Mouse (Mus musculus) neural tube, embryonic 15.5 days (tissue): Measurements from ENCODE around the gene Glis2. TPM values are rescaled to one million over a fixed set of nuclear protein-coding genes. Genes with fewer than 3 reads are reported as not detected.

Experiments used
- ATAC-seq: fragments of 200-750 bp; cut with Nextera tagmentation; 2 replicates; pipeline ENCODE4 v1.8.0; 2017; ENCODE audit warnings: mild to moderate bottlenecking, moderate TSS enrichment, moderate library complexity; ENCODE audit not compliant: low FRiP score
- H3K27ac ChIP-seq: fragments of 300-500 bp; sonication (generic); replicated peaks from 2 replicates; pipeline ENCODE4 v1.5.1; 2015; ENCODE audit warnings: mild to moderate bottlenecking, inconsistent platforms
- H3K27me3 ChIP-seq: fragments of 300-500 bp; sonication (generic); replicated peaks from 2 replicates; pipeline ENCODE4 v1.6.1; 2015; ENCODE audit warnings: inconsistent platforms
- H3K36me3 ChIP-seq: fragments of 300-500 bp; sonication (generic); 2 replicates; pipeline ENCODE4 v1.6.1; 2015; ENCODE audit warnings: inconsistent platforms
- H3K4me1 ChIP-seq: fragments of 300-500 bp; sonication (generic); 2 replicates; pipeline ENCODE4 v1.6.1; 2015; ENCODE audit warnings: inconsistent platforms
- H3K4me2 ChIP-seq: fragments of 300-500 bp; sonication (generic); 2 replicates; pipeline ENCODE4 v1.6.1; 2015; ENCODE audit warnings: inconsistent platforms, mild to moderate bottlenecking, moderate library complexity
- H3K4me3 ChIP-seq: fragments of 300-500 bp; sonication (generic); replicated peaks from 2 replicates; pipeline ENCODE4 v1.5.1; 2015; ENCODE audit warnings: mild to moderate bottlenecking, inconsistent platforms
- H3K9ac ChIP-seq: fragments of 300-500 bp; sonication (generic); replicated peaks from 2 replicates; pipeline ENCODE4 v1.6.1; 2015; ENCODE audit warnings: mild to moderate bottlenecking, inconsistent platforms
- H3K9me3 ChIP-seq: fragments of 300-500 bp; sonication (generic); replicated peaks from 2 replicates; pipeline ENCODE4 v1.6.1; 2016; ENCODE audit warnings: inconsistent platforms
- WGBS: fragments of 180-500 bp; shearing (Covaris S2); methylation state at CpG from one replicate; pipeline ENCODE4 v1.1.7; 2015; ENCODE audit warnings: mixed read lengths; 5-methylcytosine and 5-hydroxymethylcytosine counted together
- polyA plus RNA-seq: library from polyadenylated mRNA; unstranded; fragments of >200 nt; fragmentation: Nextera tagmentation; extraction: Ambion mirVana; gene quantifications from 2 replicates; pipeline ENCODE4 v1.2.1, GENCODE M21; 2015

Gene Glis2
- polyA plus RNA-seq, 1 experiment from 2014 or later: 18.7 TPM

GRCm38 (mm10) chr16:4642190-4642589 lies 47.7 kb downstream of the Glis2 start:
- Histone ChIP-seq H3K4me2 (peak overlapping the region; percentile 28), H3K27me3 (no peaks in the 10 kb centered on the region), H3K4me3 (no peak overlapping the region), H3K4me1 (peaks cover 58% of the 10 kb centered on the region), H3K36me3 (peaks cover 4% of the 10 kb centered on the region; the same call in 1 of the 2 replicates), H3K9me3 (no peaks in the 10 kb centered on the region), H3K9ac (no peak overlapping the region), H3K27ac (peak overlapping the region; percentile 45)
- 40% methylated on average over 13 of the region's 13 CpGs for WGBS
- ATAC-seq: no peak

DNA sequence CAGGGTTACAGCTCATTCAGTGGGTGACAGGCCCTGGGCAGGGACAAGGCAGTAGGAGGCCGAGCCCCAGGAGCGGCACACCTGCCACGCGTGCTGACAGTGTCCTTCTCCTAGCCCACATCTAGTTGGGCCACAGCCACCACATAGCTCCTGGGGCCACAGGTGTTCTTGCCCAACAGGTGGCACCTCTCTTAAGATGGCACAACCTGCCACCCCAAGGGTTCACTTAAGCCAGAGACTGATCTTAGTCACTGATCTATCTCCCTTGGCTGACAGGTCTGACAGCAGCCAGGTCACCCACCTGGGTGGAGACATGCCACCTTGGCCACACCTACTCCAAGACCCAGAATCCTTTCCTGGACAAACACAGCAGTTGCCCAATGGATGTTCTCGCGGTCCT lies 48.4 kb downstream of the Glis2 start:
- Histone ChIP-seq H3K4me1 (peaks cover 65% of the 10 kb centered on the region), H3K4me3 (no peak overlapping the region), H3K4me2 (peak overlapping the region; percentile 28; the same call in 1 of the 2 replicates), H3K27ac (peak overlapping the region; percentile 45; the same call in 1 of the 2 replicates), H3K9me3 (no peaks in the 10 kb centered on the region), H3K9ac (no peak overlapping the region), H3K36me3 (peaks cover 4% of the 10 kb centered on the region; the same call in 1 of the 2 replicates), H3K27me3 (no peaks in the 10 kb centered on the region)
- ATAC-seq: no peak
- 90% methylated on average over 6 of the region's 6 CpGs for WGBS

- no peaks in the 10 kb centered on the region for H3K27me3 ChIP-seq
- H3K9ac ChIP-seq: no peak overlapping the region; the same call in 1 of the 2 replicates
- no peak overlapping the region for H3K27ac ChIP-seq
- H3K4me3 ChIP-seq: no peak overlapping the region
- H3K4me1 ChIP-seq: peaks cover 68% of the 10 kb centered on the region
- peaks cover 9% of the 10 kb centered on the region; the same call in 1 of the 2 replicates for H3K36me3 ChIP-seq
- H3K4me2 ChIP-seq: no peak overlapping the region
- WGBS: 67% methylated on average over 11 of the region's 11 CpGs
- ATAC-seq: peak; percentile 34; the same call in 1 of the 2 replicates
- H3K9me3 ChIP-seq: no peaks in the 10 kb centered on the region
Measured at GRCm38 (mm10) chr16:4643670-4644419, 49.3 kb downstream of the Glis2 start.

DNA sequence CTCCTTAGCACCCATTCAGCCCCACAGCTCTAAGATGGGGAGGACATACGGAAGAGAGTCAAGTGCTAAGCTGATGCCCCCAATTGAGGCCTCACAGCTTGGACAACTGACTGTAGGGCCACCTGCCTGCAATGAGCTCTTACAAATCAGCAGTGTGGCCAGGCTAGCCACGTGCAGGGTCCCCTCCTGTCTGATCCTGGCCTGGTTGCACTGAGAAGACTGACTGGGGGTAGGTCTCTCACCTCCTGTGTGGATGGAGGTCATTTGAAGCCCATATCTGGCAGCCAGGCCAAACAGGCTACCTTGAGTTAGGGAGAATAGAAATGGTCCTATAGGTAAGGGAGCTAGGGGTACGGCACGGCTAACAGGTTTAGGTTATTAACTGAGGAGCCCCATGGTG lies 51.4 kb downstream of the Glis2 start:
- Histone ChIP-seq H3K9ac (no peak overlapping the region), H3K27me3 (no peaks in the 10 kb centered on the region), H3K27ac (no peak overlapping the region), H3K4me2 (no peak overlapping the region), H3K4me1 (peaks cover 53% of the 10 kb centered on the region), H3K9me3 (no peaks in the 10 kb centered on the region), H3K4me3 (no peak overlapping the region), H3K36me3 (peaks cover 26% of the 10 kb centered on the region)
- WGBS: 84% methylated on average over 4 of the region's 4 CpGs
- ATAC-seq: no peak

- Histone ChIP-seq H3K4me2 (no peak overlapping the region), H3K27me3 (no peaks in the 10 kb centered on the region), H3K4me1 (peaks cover 47% of the 10 kb centered on the region), H3K9me3 (no peaks in the 10 kb centered on the region), H3K4me3 (no peak overlapping the region), H3K27ac (peak overlapping the region; percentile 63; the same call in 1 of the 2 replicates), H3K9ac (no peak overlapping the region), H3K36me3 (peaks cover 29% of the 10 kb centered on the region)
- ATAC-seq: no peak
- WGBS: 85% methylated on average over 4 of the region's 4 CpGs
Measured at GRCm38 (mm10) chr16:4646831-4647230, 52.3 kb downstream of the Glis2 start.

- no peak overlapping the region for H3K4me2 ChIP-seq
- no peak overlapping the region for H3K9ac ChIP-seq
- H3K27ac ChIP-seq: peak overlapping the region; percentile 63
- H3K36me3 ChIP-seq: peaks cover 37% of the 10 kb centered on the region
- ATAC-seq: no peak
- no peak overlapping the region for H3K4me3 ChIP-seq
- peaks cover 40% of the 10 kb centered on the region for H3K4me1 ChIP-seq
- no peaks in the 10 kb centered on the region for H3K9me3 ChIP-seq
- WGBS: 71% methylated on average over 13 of the region's 13 CpGs
- no peaks in the 10 kb centered on the region for H3K27me3 ChIP-seq
Measured at GRCm38 (mm10) chr16:4647651-4648141, 53.2 kb downstream of the Glis2 start.

DNA sequence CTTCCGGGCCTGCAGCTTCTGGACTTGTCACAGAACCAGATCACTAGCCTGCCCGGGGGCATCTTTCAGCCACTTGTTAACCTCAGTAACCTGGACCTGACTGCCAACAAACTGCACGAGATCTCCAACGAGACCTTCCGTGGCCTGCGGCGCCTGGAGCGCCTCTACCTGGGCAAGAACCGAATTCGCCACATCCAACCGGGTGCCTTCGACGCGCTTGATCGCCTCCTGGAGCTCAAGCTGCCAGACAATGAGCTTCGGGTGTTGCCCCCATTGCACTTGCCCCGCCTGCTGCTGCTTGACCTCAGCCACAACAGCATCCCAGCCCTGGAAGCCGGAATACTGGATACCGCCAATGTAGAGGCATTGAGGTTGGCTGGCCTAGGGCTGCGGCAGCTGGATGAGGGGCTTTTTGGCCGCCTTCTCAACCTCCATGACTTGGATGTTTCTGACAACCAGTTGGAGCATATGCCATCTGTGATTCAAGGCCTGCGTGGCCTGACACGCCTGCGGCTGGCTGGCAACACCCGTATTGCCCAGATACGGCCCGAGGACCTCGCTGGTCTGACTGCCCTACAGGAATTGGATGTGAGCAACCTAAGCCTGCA lies 54.0 kb downstream of the Glis2 start:
- Histone ChIP-seq H3K9me3 (no peaks in the 10 kb centered on the region), H3K9ac (no peak overlapping the region), H3K27ac (no peak overlapping the region), H3K36me3 (peaks cover 39% of the 10 kb centered on the region), H3K4me3 (no peak overlapping the region), H3K4me2 (no peak overlapping the region), H3K27me3 (no peaks in the 10 kb centered on the region), H3K4me1 (peaks cover 32% of the 10 kb centered on the region)
- 91% methylated on average over 28 of the region's 28 CpGs for WGBS
- no peak for ATAC-seq

- no peaks in the 10 kb centered on the region for H3K9me3 ChIP-seq
- no peak overlapping the region for H3K27ac ChIP-seq
- WGBS: 91% methylated on average over 5 of the region's 5 CpGs
- no peak overlapping the region for H3K4me3 ChIP-seq
- no peaks in the 10 kb centered on the region for H3K27me3 ChIP-seq
- peaks cover 43% of the 10 kb centered on the region for H3K36me3 ChIP-seq
- no peak overlapping the region for H3K4me2 ChIP-seq
- no peak for ATAC-seq
- no peak overlapping the region for H3K9ac ChIP-seq
- peaks cover 25% of the 10 kb centered on the region for H3K4me1 ChIP-seq
Measured at GRCm38 (mm10) chr16:4649211-4649610, 54.7 kb downstream of the Glis2 start.

GRCm38 (mm10) chr16:4649692-4650091 lies 55.2 kb downstream of the Glis2 start:
- H3K9ac ChIP-seq: no peak overlapping the region
- H3K36me3 ChIP-seq: peaks cover 46% of the 10 kb centered on the region
- H3K4me3 ChIP-seq: no peak overlapping the region
- no peak overlapping the region for H3K4me2 ChIP-seq
- H3K4me1 ChIP-seq: peaks cover 21% of the 10 kb centered on the region
- ATAC-seq: no peak
- H3K9me3 ChIP-seq: no peaks in the 10 kb centered on the region
- WGBS: 93% methylated on average over 11 of the region's 11 CpGs
- H3K27ac ChIP-seq: no peak overlapping the region
- no peaks in the 10 kb centered on the region for H3K27me3 ChIP-seq

GRCm38 (mm10) chr16:4650161-4650560 lies 55.6 kb downstream of the Glis2 start:
- Histone ChIP-seq H3K36me3 (peaks cover 50% of the 10 kb centered on the region), H3K9me3 (no peaks in the 10 kb centered on the region), H3K4me3 (no peak overlapping the region), H3K27ac (no peak overlapping the region), H3K9ac (no peak overlapping the region), H3K4me2 (no peak overlapping the region), H3K4me1 (peaks cover 21% of the 10 kb centered on the region), H3K27me3 (no peaks in the 10 kb centered on the region)
- 86% methylated on average over 3 of the region's 3 CpGs for WGBS
- ATAC-seq: no peak

GRCm38 (mm10) chr16:4651081-4651480 lies 56.6 kb downstream of the Glis2 start:
- WGBS: 96% methylated on average over 1 of the region's 1 CpGs
- Histone ChIP-seq H3K36me3 (peaks cover 55% of the 10 kb centered on the region), H3K9me3 (no peaks in the 10 kb centered on the region), H3K27ac (no peak overlapping the region), H3K4me3 (no peak overlapping the region), H3K4me2 (no peak overlapping the region), H3K4me1 (peaks cover 29% of the 10 kb centered on the region), H3K27me3 (no peaks in the 10 kb centered on the region), H3K9ac (no peak overlapping the region)
- no peak for ATAC-seq

GRCm38 (mm10) chr16:4651624-4652023 lies 57.1 kb downstream of the Glis2 start:
- Histone ChIP-seq H3K27me3 (no peaks in the 10 kb centered on the region), H3K4me2 (no peak overlapping the region), H3K36me3 (peaks cover 55% of the 10 kb centered on the region), H3K9me3 (no peaks in the 10 kb centered on the region), H3K4me3 (no peak overlapping the region), H3K9ac (no peak overlapping the region), H3K4me1 (peaks cover 27% of the 10 kb centered on the region), H3K27ac (no peak overlapping the region)
- no peak for ATAC-seq
- 59% methylated on average over 7 of the region's 7 CpGs for WGBS
